Mouse (Mus musculus): ENCODE measurements at regions not wholly inside any gene's neighbourhood (a gene's known extent, or its start where the extent isn't known, plus 50 kb on each side); places are given as distances from the start of the nearest gene placed in this dataset.
A peak's percentile ranks its signal among the peaks of the same experiment; 100 is the strongest.

DNA sequence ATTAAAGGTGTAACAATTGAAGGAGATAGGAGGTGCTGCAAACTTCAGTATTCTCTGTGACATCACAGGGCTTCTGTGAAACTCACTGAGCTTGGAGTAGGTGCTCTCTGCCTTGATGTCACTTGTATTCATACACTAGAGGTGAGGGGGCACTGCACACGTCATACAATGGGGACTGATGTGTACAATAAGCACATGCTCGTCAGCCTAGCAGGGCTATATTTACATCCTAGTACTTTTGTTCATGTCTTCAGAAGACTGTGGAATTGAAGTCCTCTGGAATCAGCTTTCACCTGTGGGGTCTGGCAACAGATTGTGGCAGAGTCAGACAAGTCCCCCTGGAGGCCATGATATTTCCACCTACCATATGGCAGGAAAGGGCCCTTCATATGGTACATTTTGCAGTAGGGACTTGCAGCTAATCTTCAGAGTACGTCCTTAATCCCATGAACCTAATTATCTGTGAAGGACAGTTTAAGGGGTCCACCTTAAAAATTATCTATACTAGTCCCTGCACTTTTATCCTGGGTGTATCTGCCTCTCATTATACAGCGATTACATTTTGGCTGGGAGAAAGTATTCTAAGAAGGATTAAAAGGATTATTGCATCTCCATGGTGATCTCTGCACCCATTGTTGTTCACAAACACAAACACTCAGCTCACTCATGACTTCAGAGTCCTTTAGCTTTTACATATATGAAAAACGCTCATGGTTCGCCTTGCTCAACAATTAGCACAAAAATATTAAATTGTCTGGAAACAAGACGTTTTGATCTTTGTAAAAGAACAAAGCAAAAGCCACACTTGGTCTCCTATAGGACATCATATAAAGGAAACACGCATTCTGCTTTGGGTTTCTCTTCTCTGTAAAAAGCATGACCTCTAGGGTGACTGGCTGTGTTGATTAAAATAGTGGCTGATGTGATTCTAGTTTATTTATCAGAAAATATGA is 324.1 kb upstream of the Itga1 start:
- no peak for DNase-seq

DNA sequence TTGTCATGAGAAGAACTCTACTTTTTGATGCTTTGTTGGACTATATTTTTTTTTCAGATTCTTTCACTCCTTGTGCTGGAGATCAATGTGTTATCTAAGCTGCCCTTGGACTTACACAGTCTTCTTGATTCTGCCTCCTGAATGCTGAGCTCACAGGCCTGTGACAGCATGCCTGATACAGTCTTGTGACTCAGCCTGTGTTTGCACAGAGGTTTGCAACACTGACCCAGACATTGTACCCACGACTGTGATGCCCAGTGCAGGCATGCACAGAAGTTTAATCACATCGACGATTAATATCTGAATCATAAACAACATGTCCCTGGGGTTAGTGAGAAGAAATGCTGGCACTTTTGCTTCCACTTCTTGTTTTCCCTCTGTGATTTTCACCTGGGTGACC is 322.0 kb upstream of the Itga1 start:
- DNase-seq: no peak

DNA sequence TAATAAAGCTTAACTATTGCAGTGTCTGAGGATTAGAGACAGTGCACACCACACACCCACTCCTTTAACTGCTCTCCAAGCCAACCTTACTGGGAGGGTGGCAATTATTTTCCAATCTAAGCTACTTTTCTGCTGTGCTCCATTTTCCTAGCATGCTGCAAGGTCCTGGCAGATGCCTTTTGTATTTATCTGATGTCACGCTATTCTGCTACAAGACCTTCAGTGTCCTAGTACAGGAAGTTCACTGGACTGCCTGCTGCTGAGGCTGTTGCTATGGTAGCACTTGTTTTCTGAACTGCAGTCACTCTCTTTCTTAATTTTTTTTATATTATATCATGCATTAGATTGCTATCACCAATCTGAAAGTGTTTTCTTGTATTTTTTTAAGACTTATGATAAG is 319.7 kb upstream of the Itga1 start:
- DNase-seq: no peak

GRCm38 (mm10) chr13:115417829-115418228 is 316.1 kb upstream of the Itga1 start:
- DNase-seq: no peak

- DNase-seq: no peak
These were observed 312.2 kb upstream of the Itga1 start for GRCm38 (mm10) chr13:115413721-115414531.

GRCm38 (mm10) chr13:115405916-115406315 is 304.2 kb upstream of the Itga1 start:
- no peak for DNase-seq

- DNase-seq: no peak
These were observed 299.0 kb upstream of the Itga1 start for GRCm38 (mm10) chr13:115400706-115401215.

- no peak for DNase-seq
These were observed 277.9 kb upstream of the Itga1 start for GRCm38 (mm10) chr13:115379682-115380081.

DNA sequence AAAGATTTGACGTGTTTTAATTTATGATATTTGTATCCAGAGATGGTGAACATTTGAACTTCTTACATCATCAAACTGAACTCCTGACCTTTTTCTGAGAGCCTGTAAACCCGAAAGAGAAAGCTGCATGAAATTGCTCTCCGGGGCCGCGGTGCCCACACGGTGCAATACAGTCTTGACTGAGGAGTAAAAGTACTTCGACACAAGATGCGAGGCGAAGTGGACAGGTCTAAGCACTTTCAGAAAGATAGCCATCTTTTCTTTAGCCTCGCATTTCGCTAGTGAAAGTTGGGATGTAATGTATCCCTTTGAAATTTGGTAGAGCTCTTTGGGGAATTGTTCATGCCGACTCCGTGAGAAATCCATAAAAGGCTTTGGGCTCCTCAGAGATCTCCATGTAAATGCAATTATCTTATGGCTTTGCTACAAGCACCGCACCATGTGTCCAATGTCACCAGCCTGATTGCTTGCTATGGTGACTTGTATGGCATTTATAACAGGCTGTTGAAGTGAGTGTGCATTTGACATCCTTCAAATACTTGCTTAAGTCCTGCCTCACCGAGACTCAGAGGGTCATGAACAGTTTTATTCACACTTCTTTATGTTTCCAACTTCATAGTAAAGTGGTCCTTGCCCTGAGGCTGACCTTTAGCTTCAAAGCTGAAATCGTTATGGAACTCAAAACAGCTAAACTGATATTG is 274.6 kb upstream of the Itga1 start:
- no peak for DNase-seq

GRCm38 (mm10) chr13:115361457-115361856 is 259.7 kb upstream of the Itga1 start:
- DNase-seq: no peak

- DNase-seq: no peak
These were observed 245.2 kb upstream of the Itga1 start for GRCm38 (mm10) chr13:115347022-115347398.

GRCm38 (mm10) chr13:115346115-115347021 is 244.6 kb upstream of the Itga1 start:
- DNase-seq: no peak

DNA sequence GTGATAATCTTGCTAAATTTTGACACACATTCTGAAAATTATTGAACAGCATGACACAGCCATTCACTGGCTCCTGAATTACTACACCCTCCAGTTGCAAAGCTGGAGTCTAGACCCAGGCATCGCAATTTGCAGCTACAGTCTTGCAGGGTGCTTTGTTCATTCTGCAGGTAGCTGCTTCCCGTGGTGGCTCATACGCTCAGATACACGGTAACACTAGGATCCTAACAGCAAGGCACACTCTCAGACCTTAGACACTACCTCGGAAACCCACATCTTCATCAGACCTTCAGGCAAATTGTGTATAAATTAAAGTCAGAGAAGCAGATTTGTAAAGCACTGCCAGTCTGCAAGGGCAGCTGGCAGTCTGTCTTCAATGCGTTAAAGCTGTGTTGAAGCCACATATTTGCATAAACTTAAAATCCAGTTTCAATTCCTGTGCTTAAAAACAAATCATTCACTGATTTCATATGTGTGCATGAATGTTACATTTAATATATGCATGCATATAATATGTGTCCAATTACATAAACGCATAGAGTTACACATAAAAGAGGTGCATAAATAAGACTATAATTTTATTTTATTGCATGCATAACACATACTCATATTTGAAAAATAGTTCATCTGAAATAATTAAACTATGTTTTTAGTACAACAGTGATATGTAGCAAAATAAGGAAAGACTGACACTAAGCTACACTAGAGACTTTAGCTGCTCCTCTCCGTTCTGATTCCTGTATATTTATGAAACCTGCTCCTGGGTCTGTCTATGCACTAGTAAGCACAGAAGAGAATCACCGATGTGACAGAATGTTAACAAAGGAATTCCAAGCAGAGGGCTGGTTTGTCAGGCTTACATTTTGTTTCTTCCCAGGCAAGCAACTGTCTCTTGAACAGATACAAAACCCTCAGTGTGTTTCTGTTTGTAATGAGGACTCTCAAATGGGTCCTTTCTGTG is 227.5 kb upstream of the Itga1 start:
- no peak for DNase-seq

DNA sequence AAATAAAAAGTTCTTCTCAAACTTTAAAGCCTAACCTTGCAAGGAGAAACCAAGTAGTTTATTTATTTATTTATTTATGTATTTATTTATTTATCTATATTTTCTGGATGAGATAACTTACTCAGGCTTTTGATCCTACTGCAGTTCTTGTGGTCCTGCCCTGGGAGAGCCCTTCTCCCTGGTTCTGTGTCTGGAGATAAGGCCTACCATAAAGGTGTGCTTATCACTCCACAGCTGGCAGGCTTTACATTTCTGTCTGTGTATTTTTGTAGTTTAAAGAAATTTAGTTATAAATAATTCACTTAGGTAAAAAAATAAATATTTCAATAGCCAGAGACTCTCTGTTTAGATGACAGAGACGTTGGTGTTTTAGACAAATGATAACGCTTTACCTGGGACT is 224.5 kb upstream of the Itga1 start:
- no peak for DNase-seq

- no peak for DNase-seq
These were observed 214.9 kb upstream of the Itga1 start for GRCm38 (mm10) chr13:115316681-115317080.

DNA sequence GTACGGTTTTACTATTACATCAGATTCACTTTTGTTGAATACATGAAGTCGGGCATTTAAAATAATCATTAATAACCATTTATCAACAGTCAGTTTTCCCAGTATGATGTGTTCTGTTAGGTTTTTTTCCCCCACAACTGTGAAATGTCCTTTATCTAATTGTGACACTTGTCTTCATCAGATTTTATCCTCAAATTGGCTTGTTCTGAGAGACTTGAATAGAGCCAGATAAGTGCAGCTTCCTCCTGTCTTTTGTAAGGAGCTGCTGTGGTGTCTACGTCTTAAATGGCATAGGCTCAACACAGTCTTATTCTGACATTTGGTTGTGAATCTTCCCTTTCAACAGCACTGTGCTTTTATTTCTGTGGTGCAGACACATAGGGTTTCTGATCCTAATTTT is 206.8 kb upstream of the Itga1 start:
- no peak for DNase-seq

DNA sequence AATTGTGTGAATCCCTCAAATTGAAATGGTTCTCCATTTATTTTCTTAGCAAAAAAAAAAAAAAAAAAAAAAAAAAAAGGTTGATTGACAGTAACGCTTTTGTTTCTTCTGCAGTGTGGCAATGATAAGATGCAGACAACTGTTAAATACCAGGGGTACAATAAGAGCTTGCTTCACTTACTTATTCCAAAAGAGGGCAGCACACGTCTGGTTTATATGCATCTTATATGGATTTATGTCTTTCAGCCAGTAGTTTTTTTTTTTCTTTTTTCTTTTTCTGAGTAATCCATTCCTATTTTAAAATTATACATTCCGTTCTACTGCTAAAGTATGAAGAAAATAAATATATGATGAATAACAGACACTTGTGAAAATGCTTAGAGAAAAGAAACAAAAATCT is 185.6 kb upstream of the Itga1 start:
- peak in 1 of 2 experiments; percentile 2 for DNase-seq

DNA sequence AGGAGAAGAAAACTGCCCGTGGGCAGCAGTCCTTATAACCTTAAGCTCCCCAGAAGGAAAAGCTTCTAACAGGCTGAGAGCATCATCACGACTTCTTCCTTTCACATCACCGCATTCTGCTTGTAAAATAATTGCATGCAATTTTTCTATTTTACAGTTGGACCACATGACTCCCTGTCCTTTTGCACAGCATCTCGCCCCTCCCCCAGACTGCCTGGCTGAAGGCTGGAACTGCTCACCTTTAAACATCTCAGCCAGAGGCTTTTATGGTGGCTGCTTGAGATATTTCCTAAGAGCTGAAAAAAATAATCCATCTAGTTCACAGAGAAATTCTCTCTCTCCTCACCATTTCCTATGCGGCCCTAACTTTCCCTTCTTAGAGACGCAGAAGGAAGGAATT is 164.4 kb upstream of the Itga1 start:
- no peak for DNase-seq

- DNase-seq: no peak
These were observed 155.6 kb upstream of the Itga1 start for GRCm38 (mm10) chr13:115257345-115257744.

GRCm38 (mm10) chr13:115252541-115252940 is 150.8 kb upstream of the Itga1 start:
- no peak for DNase-seq

DNA sequence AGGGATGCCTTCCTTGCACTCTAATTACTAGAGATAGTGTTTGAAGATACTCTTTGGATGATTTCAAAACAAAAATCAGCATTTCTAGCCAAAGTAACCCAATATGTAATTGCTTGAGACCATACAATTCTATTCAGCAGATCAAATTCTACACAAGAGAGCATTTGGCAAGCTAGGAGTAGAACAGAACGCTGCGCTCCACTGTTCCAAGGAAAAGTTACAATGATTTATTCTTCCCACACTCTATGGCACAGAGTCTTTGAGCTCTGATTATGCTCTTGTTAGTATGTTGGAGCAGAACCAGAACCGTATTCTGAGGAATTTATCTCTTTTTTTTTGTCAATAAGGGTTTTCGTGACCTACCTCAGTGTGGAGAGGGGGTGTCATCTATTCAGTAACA is 130.2 kb upstream of the Itga1 start:
- no peak for DNase-seq
